Mouse (Mus musculus) MEL (cell line): ENCODE data around the gene Ccnyl1. TPM values are rescaled to one million over a fixed set of nuclear protein-coding genes. Genes with fewer than 3 reads are reported as not detected.
A peak's percentile ranks its signal among the peaks of the same experiment; 100 is the strongest.

Experiments
- DNase-seq: peaks from one replicate; pipeline ENCODE4 v3.0.0; 2011; ENCODE audit warnings: low read depth, low spot score
- H3K27ac ChIP-seq: 2 replicates; pipeline ENCODE4 v1.5.1; 2012; ENCODE audit warnings: low read depth, mild to moderate bottlenecking, control low read depth, low read length, moderate library complexity; ENCODE audit not compliant: control insufficient read depth
- H3K27me3 ChIP-seq, 2 experiments: fragments of 150-350 bp in 1 of 2; sonication (generic) in 1 of 2; 2 replicates each; pipeline ENCODE4 v1.6.1; 2012; ENCODE audit warnings: low read length in 2 of 2, mild to moderate bottlenecking in 2 of 2, improper control_type of control experiment in 1 of 2, moderate library complexity in 1 of 2; ENCODE audit not compliant: insufficient read depth in 2 of 2, control insufficient read depth in 1 of 2
- H3K36me3 ChIP-seq, 2 experiments: 2 replicates each; pipeline ENCODE4 v1.6.1; 2012 to 2014; ENCODE audit warnings: low read length in 2 of 2, improper control_type of control experiment in 1 of 2, inconsistent platforms in 1 of 2, mild to moderate bottlenecking in 1 of 2; ENCODE audit not compliant: insufficient read depth in 2 of 2, control insufficient read depth in 1 of 2
- H3K4me1 ChIP-seq, 2 experiments: fragments of 150-350 bp in 1 of 2; sonication (generic) in 1 of 2; 2 replicates each; pipeline ENCODE4 v1.6.1; 2012; ENCODE audit warnings: low read length in 2 of 2, improper control_type of control experiment in 1 of 2, mild to moderate bottlenecking in 1 of 2; ENCODE audit not compliant: insufficient read depth in 2 of 2, control insufficient read depth in 1 of 2
- H3K4me3 ChIP-seq, 2 experiments: fragments of 150-350 bp in 1 of 2; sonication (generic) in 1 of 2; 2 replicates each; pipeline ENCODE4 v1.5.1; 2012; ENCODE audit warnings: low read depth in 2 of 2, low read length in 2 of 2, mild to moderate bottlenecking in 2 of 2, moderate library complexity in 2 of 2, control low read depth in 1 of 2, improper control_type of control experiment in 1 of 2; ENCODE audit not compliant: control insufficient read depth in 1 of 2, insufficient read depth in 1 of 2
- H3K79me2 ChIP-seq: 2 replicates; pipeline ENCODE4 v1.6.1; 2012; ENCODE audit warnings: mild to moderate bottlenecking, low read length, moderate library complexity; ENCODE audit not compliant: control insufficient read depth, poor library complexity, insufficient read depth
- H3K9ac ChIP-seq: 2 replicates; pipeline ENCODE4 v1.6.1; 2012; ENCODE audit warnings: low read depth, mild to moderate bottlenecking, control low read depth, low read length, moderate library complexity; ENCODE audit not compliant: control insufficient read depth, poor library complexity, severe bottlenecking
- H3K9me3 ChIP-seq: fragments of 150-350 bp; sonication (generic); replicated peaks from 2 replicates; pipeline ENCODE4 v1.6.1; 2012; ENCODE audit warnings: mild to moderate bottlenecking, low read length, improper control_type of control experiment, moderate library complexity; ENCODE audit not compliant: insufficient read depth
- BHLHE40 ChIP-seq: IDR thresholded peaks from 2 replicates; pipeline ENCODE4 v1.6.1; 2012; ENCODE audit warnings: low read depth, mild to moderate bottlenecking, inconsistent platforms, low read length, improper control_type of control experiment, borderline replicate concordance
- CHD1 ChIP-seq: IDR thresholded peaks from 2 replicates; pipeline ENCODE4 v1.6.1; 2012; ENCODE audit warnings: low read depth, mild to moderate bottlenecking, inconsistent platforms, low read length, improper control_type of control experiment
- CHD2 ChIP-seq: IDR thresholded peaks from 2 replicates; pipeline ENCODE4 v1.6.1; 2011; ENCODE audit warnings: low read length, improper control_type of control experiment
- CTCF ChIP-seq, 3 experiments: IDR thresholded peaks in 2 of 3; conservative IDR thresholded peaks in 1 of 3; 2 replicates each; pipeline ENCODE4 v1.5.1; 2011 to 2012; ENCODE audit warnings: low read length in 3 of 3, low read depth in 2 of 3, mild to moderate bottlenecking in 2 of 3, improper control_type of control experiment in 1 of 3, inconsistent platforms in 1 of 3, mixed read lengths in 1 of 3, moderate library complexity in 1 of 3; ENCODE audit not compliant: control insufficient read depth in 1 of 3, insufficient read depth in 1 of 3, poor library complexity in 1 of 3, severe bottlenecking in 1 of 3
- E2F4 ChIP-seq: IDR thresholded peaks from 2 replicates; pipeline ENCODE4 v1.6.1; 2011; ENCODE audit warnings: low read depth, low read length, improper control_type of control experiment, borderline replicate concordance
- ELF1 ChIP-seq: IDR thresholded peaks from 2 replicates; pipeline ENCODE4 v1.6.1; 2014; ENCODE audit warnings: low read depth, mild to moderate bottlenecking, inconsistent platforms, low read length, improper control_type of control experiment, moderate library complexity
- GABPA ChIP-seq: IDR thresholded peaks from 2 replicates; pipeline ENCODE4 v1.6.1; 2012; ENCODE audit warnings: low read depth, mild to moderate bottlenecking, inconsistent platforms, low read length, improper control_type of control experiment, moderate library complexity
- GATA1 ChIP-seq: IDR thresholded peaks from 2 replicates; pipeline ENCODE4 v1.6.1; 2011; ENCODE audit warnings: low read depth, low read length, improper control_type of control experiment
- HCFC1 ChIP-seq: IDR thresholded peaks from 2 replicates; pipeline ENCODE4 v1.6.1; 2012; ENCODE audit warnings: low read depth, mild to moderate bottlenecking, inconsistent platforms, low read length, improper control_type of control experiment, moderate library complexity
- MAFK ChIP-seq: IDR thresholded peaks from 2 replicates; pipeline ENCODE4 v1.6.1; 2011; ENCODE audit warnings: low read depth, mild to moderate bottlenecking, low read length, improper control_type of control experiment, borderline replicate concordance
- MAZ ChIP-seq: IDR thresholded peaks from 2 replicates; pipeline ENCODE4 v1.6.1; 2012; ENCODE audit warnings: low read depth, mild to moderate bottlenecking, inconsistent platforms, low read length, improper control_type of control experiment
- MEF2A ChIP-seq: IDR thresholded peaks from 2 replicates; pipeline ENCODE4 v1.6.1; 2014; ENCODE audit warnings: low read depth, mild to moderate bottlenecking, inconsistent platforms, low read length, improper control_type of control experiment; ENCODE audit not compliant: poor library complexity, insufficient replicate concordance, severe bottlenecking; ENCODE audit errors: extremely low read depth
- MXI1 ChIP-seq: IDR thresholded peaks from 2 replicates; pipeline ENCODE4 v1.6.1; 2011; ENCODE audit warnings: mild to moderate bottlenecking, low read depth, low read length, improper control_type of control experiment
- MYB ChIP-seq: IDR thresholded peaks from 2 replicates; pipeline ENCODE4 v1.6.1; 2011; ENCODE audit warnings: mild to moderate bottlenecking, low read depth, low read length, improper control_type of control experiment
- NELFE ChIP-seq: IDR thresholded peaks from 2 replicates; pipeline ENCODE4 v1.6.1; 2011; ENCODE audit warnings: low read depth, low read length, improper control_type of control experiment
- POLR2A ChIP-seq, 2 experiments: IDR thresholded peaks; 2 replicates each; pipeline ENCODE4 v1.6.1; 2011 to 2012; ENCODE audit warnings: low read length in 2 of 2, mild to moderate bottlenecking in 2 of 2, control low read depth in 1 of 2, improper control_type of control experiment in 1 of 2, low read depth in 1 of 2, moderate library complexity in 1 of 2; ENCODE audit not compliant: control insufficient read depth in 1 of 2, insufficient read depth in 1 of 2, poor library complexity in 1 of 2
- POLR2AphosphoS2 ChIP-seq: IDR thresholded peaks from 2 replicates; pipeline ENCODE4 v1.6.1; 2011; ENCODE audit warnings: low read length, improper control_type of control experiment
- POLR2AphosphoS5 ChIP-seq: IDR thresholded peaks from 2 replicates; pipeline ENCODE4 v1.6.1; 2012; ENCODE audit warnings: low read depth, borderline replicate concordance, mild to moderate bottlenecking, inconsistent platforms, low read length, moderate library complexity, mixed read lengths
- RAD21 ChIP-seq: IDR thresholded peaks from 2 replicates; pipeline ENCODE4 v1.6.1; 2011; ENCODE audit warnings: mild to moderate bottlenecking, low read depth, low read length, improper control_type of control experiment
- RCOR1 ChIP-seq: IDR thresholded peaks from 2 replicates; pipeline ENCODE4 v1.6.1; 2012; ENCODE audit warnings: low read depth, mild to moderate bottlenecking, inconsistent platforms, low read length, improper control_type of control experiment
- SMC3 ChIP-seq: IDR thresholded peaks from 2 replicates; pipeline ENCODE4 v1.6.1; 2011; ENCODE audit warnings: low read depth, low read length, improper control_type of control experiment
- TBP ChIP-seq: IDR thresholded peaks from 2 replicates; pipeline ENCODE4 v1.8.0; 2011; ENCODE audit warnings: low read depth, low read length, improper control_type of control experiment
- TCF12 ChIP-seq: IDR thresholded peaks from 2 replicates; pipeline ENCODE4 v1.6.1; 2014; ENCODE audit warnings: low read depth, mild to moderate bottlenecking, inconsistent platforms, low read length, improper control_type of control experiment, moderate library complexity
- UBTF ChIP-seq: IDR thresholded peaks from 2 replicates; pipeline ENCODE4 v1.6.1; 2012; ENCODE audit warnings: low read depth, mild to moderate bottlenecking, inconsistent platforms, low read length, improper control_type of control experiment, moderate library complexity, borderline replicate concordance; ENCODE audit not compliant: insufficient read depth
- USF1 ChIP-seq: IDR thresholded peaks from 2 replicates; pipeline ENCODE4 v1.6.1; 2014; ENCODE audit warnings: low read depth, mild to moderate bottlenecking, inconsistent platforms, low read length, improper control_type of control experiment, moderate library complexity
- USF2 ChIP-seq, 2 experiments: IDR thresholded peaks; 2 replicates each; pipeline ENCODE4 v1.6.1; 2011 to 2012; ENCODE audit warnings: improper control_type of control experiment in 2 of 2, low read length in 2 of 2, borderline replicate concordance in 1 of 2, inconsistent platforms in 1 of 2, low read depth in 1 of 2, mild to moderate bottlenecking in 1 of 2; ENCODE audit not compliant: insufficient read depth in 1 of 2
- ZC3H11A ChIP-seq: IDR thresholded peaks from 2 replicates; pipeline ENCODE4 v1.6.1; 2012; ENCODE audit warnings: low read depth, mild to moderate bottlenecking, inconsistent platforms, low read length, improper control_type of control experiment
- ZKSCAN1 ChIP-seq: IDR thresholded peaks from 2 replicates; pipeline ENCODE4 v1.6.1; 2012; ENCODE audit warnings: low read depth, mild to moderate bottlenecking, inconsistent platforms, low read length, improper control_type of control experiment, moderate library complexity
- ZMIZ1 ChIP-seq: IDR thresholded peaks from 2 replicates; pipeline ENCODE4 v1.6.1; 2012; ENCODE audit warnings: low read depth, mild to moderate bottlenecking, inconsistent platforms, low read length, improper control_type of control experiment, moderate library complexity
- ZNF384 ChIP-seq: IDR thresholded peaks from 2 replicates; pipeline ENCODE4 v1.6.1; 2012; ENCODE audit warnings: low read depth, mild to moderate bottlenecking, inconsistent platforms, low read length, improper control_type of control experiment
- polyA plus RNA-seq, 2 experiments: library from polyadenylated mRNA; stranded (reverse) in 1 of 2; unstranded in 1 of 2; fragments of >175 nt in 1 of 2; fragments of >200 nt in 1 of 2; gene quantifications; 2 replicates each; pipeline versions ENCODE4 v1.2.1 to v1.2.4; 2012; ENCODE audit warnings: low replicate concordance in 2 of 2, low read depth in 1 of 2; ENCODE audit not compliant: insufficient read length in 2 of 2, insufficient read depth in 1 of 2, missing spikeins in 1 of 2
- total RNA-seq: library from RNA; depleted of rRNA; stranded (reverse); fragments of 300-350 nt; gene quantifications from 2 replicates; pipeline ENCODE4 v1.2.3, GENCODE M21; 2012

Gene Ccnyl1
- total and polyA plus RNA-seq, 3 experiments = 3.0 to 18.1 TPM; not detected in 1

- no peaks in the 10 kb centered on the region for H3K9me3 ChIP-seq
- TF ChIP-seq ELF1 = no peak
- no peak for TF ChIP-seq HCFC1
- no peak for TF ChIP-seq USF2 (IDR thresholded peaks at IDR 0.05; ENCODE audit: borderline replicate concordance in 1 of 2, insufficient read depth in 1 of 2, low read depth in 1 of 2, low read length in 2 of 2)
- TF ChIP-seq ZC3H11A = no peak
- TF ChIP-seq MAFK = no peak
- TF ChIP-seq TCF12 = no peak
- TF ChIP-seq GATA1 = no peak
- TF ChIP-seq CTCF (IDR thresholded peaks at IDR 0.05 in 2 of 3, conservative IDR thresholded peaks at IDR 0.05 in 1 of 3; ENCODE audit: control insufficient read depth in 1 of 3, insufficient read depth in 1 of 3, low read depth in 2 of 3, low read length in 3 of 3, poor library complexity in 1 of 3, severe bottlenecking in 1 of 3) = no peak
- TF ChIP-seq MEF2A = no peak
- TF ChIP-seq GABPA = no peak
- TF ChIP-seq, all 39 proteins: peak for 0
- no peaks in the 10 kb centered on the region for H3K79me2 ChIP-seq
- H3K36me3 ChIP-seq = peaks cover 0 to 9% of the 10 kb centered on the region in 2 experiments; a peak in 2 of 4 replicates
- no peak overlapping the region for H3K27ac ChIP-seq
- no peak overlapping the region for H3K4me3 ChIP-seq
- no peak overlapping the region for H3K9ac ChIP-seq
- H3K4me1 ChIP-seq = peaks cover 0 to 5% of the 10 kb centered on the region in 2 experiments; a peak in 1 of 4 replicates
- H3K27me3 ChIP-seq = no peaks in the 10 kb centered on the region
- no peak for DNase-seq
Observed at GRCm38 (mm10) chr1:64701780-64702179, 11.5 kb downstream of the Ccnyl1 start.

GRCm38 (mm10) chr1:64705230-64705629, 15.0 kb downstream of the Ccnyl1 start:
- Histone ChIP-seq H3K4me3 (no peak overlapping the region), H3K27me3 (no peaks in the 10 kb centered on the region), H3K9ac (no peak overlapping the region), H3K4me1 (peaks cover 0 to 7% of the 10 kb centered on the region in 2 experiments; a peak in 1 of 4 replicates), H3K27ac (no peak overlapping the region), H3K9me3 (no peaks in the 10 kb centered on the region), H3K36me3 (peaks cover 0 to 11% of the 10 kb centered on the region in 2 experiments; a peak in 2 of 4 replicates), H3K79me2 (no peaks in the 10 kb centered on the region)
- peak; percentile 85 for DNase-seq
- TF ChIP-seq TBP (no peak), UBTF (no peak), E2F4 (no peak), MEF2A (no peak), CHD1 (no peak), BHLHE40 (no peak), ELF1 (no peak), POLR2A (IDR thresholded peaks at IDR 0.05; ENCODE audit: control insufficient read depth in 1 of 2, insufficient read depth in 1 of 2, low read depth in 1 of 2, low read length in 2 of 2, poor library complexity in 1 of 2) (no peak), POLR2AphosphoS5 (no peak), SMC3 (peak; percentile 69), MYB (no peak), MAZ (no peak), ZMIZ1 (no peak), USF1 (no peak), MAFK (no peak), GATA1 (no peak), RAD21 (peak; percentile 69), TCF12 (no peak), ZKSCAN1 (no peak), MXI1 (no peak), NELFE (no peak), HCFC1 (0 out of 2 replicates have a peak, but pooled peaks have one; percentile 41), RCOR1 (no peak), POLR2AphosphoS2 (no peak), CHD2 (no peak), ZNF384 (no peak), USF2 (IDR thresholded peaks at IDR 0.05; ENCODE audit: borderline replicate concordance in 1 of 2, insufficient read depth in 1 of 2, low read depth in 1 of 2, low read length in 2 of 2) (no peak)
